Mouse (Mus musculus) embryonic facial prominence, embryonic 14.5 days (tissue): ENCODE results near the gene Rab31. TPM values are rescaled to one million over a fixed set of nuclear protein-coding genes. Genes with fewer than 3 reads are reported as not detected.

Experiments used
- ATAC-seq: fragments of 200-750 bp; cut with Nextera tagmentation; 2 replicates; pipeline ENCODE4 v1.8.0; 2017; ENCODE audit warnings: low read depth, moderate number of reproducible peaks, moderate TSS enrichment
- DNase-seq: peaks from one replicate; pipeline ENCODE4 v3.0.0-alpha.2; 2015; ENCODE audit warnings: low spot score
- H3K27ac ChIP-seq: fragments of 300-500 bp; sonication (generic); replicated peaks from 2 replicates; pipeline ENCODE4 v1.5.1; 2014; ENCODE audit warnings: low read depth, mild to moderate bottlenecking, low read length, moderate library complexity
- H3K27me3 ChIP-seq: fragments of 300-500 bp; sonication (generic); replicated peaks from 2 replicates; pipeline ENCODE4 v1.6.1; 2014; ENCODE audit warnings: low read length; ENCODE audit not compliant: control insufficient read depth, insufficient read depth
- H3K36me3 ChIP-seq: fragments of 300-500 bp; sonication (generic); 2 replicates; pipeline ENCODE4 v1.6.1; 2014; ENCODE audit warnings: low read length, mixed read lengths; ENCODE audit not compliant: control insufficient read depth, insufficient read depth
- H3K4me1 ChIP-seq: fragments of 300-500 bp; sonication (generic); 2 replicates; pipeline ENCODE4 v1.6.1; 2014; ENCODE audit warnings: antibody characterized with exemption, low read length; ENCODE audit not compliant: control insufficient read depth, insufficient read depth
- H3K4me2 ChIP-seq: fragments of 300-500 bp; sonication (generic); 2 replicates; pipeline ENCODE4 v1.6.1; 2014; ENCODE audit warnings: low read depth, mild to moderate bottlenecking, low read length, moderate library complexity, mixed read lengths
- H3K4me3 ChIP-seq: fragments of 300-500 bp; sonication (generic); 2 replicates; pipeline ENCODE4 v1.5.1; 2014; ENCODE audit warnings: low read depth, mild to moderate bottlenecking, low read length
- H3K9ac ChIP-seq: fragments of 300-500 bp; sonication (generic); 2 replicates; pipeline ENCODE4 v1.6.1; 2014; ENCODE audit warnings: low read depth, mild to moderate bottlenecking, low read length, moderate library complexity, mixed read lengths
- H3K9me3 ChIP-seq: fragments of 300-500 bp; sonication (generic); 2 replicates; pipeline ENCODE4 v1.6.1; 2016; ENCODE audit warnings: low read length; ENCODE audit not compliant: control insufficient read depth
- WGBS: fragments of 180-500 bp; shearing (Covaris S2); extraction: QIAGEN DNeasy Blood & Tissue Kit; methylation state at CpG from one replicate; pipeline ENCODE4 v1.1.7; 2014; 5-methylcytosine and 5-hydroxymethylcytosine counted together
- polyA plus RNA-seq: library from polyadenylated mRNA; unstranded; fragments of >200 nt; fragmentation: Nextera tagmentation; extraction: Ambion mirVana; gene quantifications from 2 replicates; pipeline ENCODE4 v1.2.1, GENCODE M21; 2014

Gene Rab31
- polyA plus RNA-seq, 1 experiment from 2014 or later = 57.6 TPM

GRCm38 (mm10) chr17:65787261-65787660 is 14.7 kb upstream of the Rab31 start:
- H3K9ac ChIP-seq = no peak overlapping the region
- H3K9me3 ChIP-seq = no peaks in the 10 kb centered on the region
- H3K27ac ChIP-seq = no peak overlapping the region
- H3K4me3 ChIP-seq = no peak overlapping the region
- peaks cover 20% of the 10 kb centered on the region; the same call in 1 of the 2 replicates for H3K36me3 ChIP-seq
- H3K4me1 ChIP-seq = peaks cover 7% of the 10 kb centered on the region; the same call in 1 of the 2 replicates
- H3K4me2 ChIP-seq = no peak overlapping the region
- no peaks in the 10 kb centered on the region for H3K27me3 ChIP-seq
- ATAC-seq (no peak), DNase-seq (no peak)
- WGBS = 97% methylated on average over 4 of the region's 4 CpGs

GRCm38 (mm10) chr17:65786225-65786624 is 13.7 kb upstream of the Rab31 start:
- ATAC-seq (no peak), DNase-seq (no peak)
- H3K36me3 ChIP-seq = peaks cover 20% of the 10 kb centered on the region; the same call in 1 of the 2 replicates
- H3K4me1 ChIP-seq = peaks cover 7% of the 10 kb centered on the region
- no peak overlapping the region for H3K4me3 ChIP-seq
- H3K27ac ChIP-seq = no peak overlapping the region
- H3K27me3 ChIP-seq = no peaks in the 10 kb centered on the region
- WGBS = 76% methylated on average over 6 of the region's 7 CpGs
- no peak overlapping the region for H3K4me2 ChIP-seq
- H3K9ac ChIP-seq = no peak overlapping the region
- no peaks in the 10 kb centered on the region for H3K9me3 ChIP-seq

GRCm38 (mm10) chr17:65785707-65786106 is 13.2 kb upstream of the Rab31 start:
- Histone ChIP-seq H3K27me3 (no peaks in the 10 kb centered on the region), H3K4me2 (no peak overlapping the region), H3K36me3 (peaks cover 20% of the 10 kb centered on the region; the same call in 1 of the 2 replicates), H3K9ac (no peak overlapping the region), H3K4me3 (no peak overlapping the region), H3K9me3 (no peaks in the 10 kb centered on the region), H3K27ac (no peak overlapping the region), H3K4me1 (peaks cover 7% of the 10 kb centered on the region)
- DNase-seq (no peak), ATAC-seq (no peak)

- Histone ChIP-seq H3K9me3 (no peaks in the 10 kb centered on the region), H3K4me1 (peaks cover 7% of the 10 kb centered on the region), H3K4me3 (peak overlapping the region; percentile 96), H3K4me2 (peak overlapping the region; percentile 76), H3K27me3 (no peaks in the 10 kb centered on the region), H3K36me3 (peaks cover 20% of the 10 kb centered on the region; the same call in 1 of the 2 replicates), H3K9ac (peak overlapping the region; percentile 20; the same call in 1 of the 2 replicates), H3K27ac (peak overlapping the region; percentile 99)
- DNase-seq (peak; percentile 28), ATAC-seq (no peak)
- 57% methylated on average over 8 of the region's 8 CpGs for WGBS
These were observed 12.1 kb upstream of the Rab31 start for GRCm38 (mm10) chr17:65784610-65785140.

- H3K27ac ChIP-seq = peak overlapping the region; percentile 99
- H3K27me3 ChIP-seq = no peaks in the 10 kb centered on the region
- H3K4me3 ChIP-seq = peak overlapping the region; percentile 96
- DNase-seq (peak; percentile 90), ATAC-seq (peak; percentile 64)
- under 1% methylated on average over 19 of the region's 135 CpGs for whole genome bisulfite sequencing
- H3K9ac ChIP-seq = peak overlapping the region; percentile 99
- no peaks in the 10 kb centered on the region for H3K9me3 ChIP-seq
- H3K4me1 ChIP-seq = peaks cover 7% of the 10 kb centered on the region
- H3K36me3 ChIP-seq = peaks cover 20% of the 10 kb centered on the region; the same call in 1 of the 2 replicates
- peak overlapping the region; percentile 76 for H3K4me2 ChIP-seq
These were observed 10.9 kb upstream of the Rab31 start for GRCm38 (mm10) chr17:65783182-65784161.

GRCm38 (mm10) chr17:65782551-65783141 is 10.1 kb upstream of the Rab31 start, which contains the start of gene Ppp4r1:
Gene Ppp4r1 (plus strand): TSS chr17:65782573.
- WGBS = 0% methylated on average over 24 of the region's 81 CpGs
- H3K36me3 ChIP-seq = peaks cover 20% of the 10 kb centered on the region; the same call in 1 of the 2 replicates
- ATAC-seq (peak; percentile 89), DNase-seq (peak; percentile 90)
- peak within 1 kb of the TSS; percentile 96 for H3K4me3 ChIP-seq
- peak within 1 kb of the TSS; percentile 99 for H3K27ac ChIP-seq
- H3K27me3 ChIP-seq = no peaks in the 10 kb centered on the region
- no peaks in the 10 kb centered on the region for H3K9me3 ChIP-seq
- H3K4me2 ChIP-seq = peak within 1 kb of the TSS; percentile 76
- H3K9ac ChIP-seq = peak within 1 kb of the TSS; percentile 99
- peaks cover 7% of the 10 kb centered on the region for H3K4me1 ChIP-seq

DNA sequence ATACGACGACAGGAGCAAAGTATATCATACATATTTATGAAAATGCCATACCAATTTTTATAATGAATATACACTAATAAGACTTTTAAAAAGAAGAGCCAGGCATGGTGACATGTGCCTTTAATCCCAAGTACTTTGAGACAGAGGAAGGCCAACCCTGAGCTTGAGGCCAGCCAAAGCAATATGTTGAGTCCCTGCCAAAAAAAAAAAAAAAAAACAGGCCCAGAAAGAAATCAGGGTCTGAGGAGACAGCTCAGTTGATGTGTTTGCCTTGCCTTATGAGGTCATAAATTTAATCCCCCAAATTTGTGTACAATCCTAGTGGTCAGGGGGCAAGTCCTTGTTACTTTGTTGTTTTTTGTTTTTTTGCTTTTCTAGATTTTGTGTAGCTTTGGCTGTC is 8.4 kb upstream of the Rab31 start:
- Histone ChIP-seq H3K27ac (no peak overlapping the region), H3K4me1 (peaks cover 7% of the 10 kb centered on the region), H3K36me3 (peaks cover 9% of the 10 kb centered on the region; the same call in 1 of the 2 replicates), H3K9ac (no peak overlapping the region), H3K9me3 (no peaks in the 10 kb centered on the region), H3K4me3 (no peak overlapping the region), H3K4me2 (no peak overlapping the region), H3K27me3 (no peaks in the 10 kb centered on the region)
- DNase-seq (no peak), ATAC-seq (no peak)
- 87% methylated on average over 2 of the region's 2 CpGs for WGBS

GRCm38 (mm10) chr17:65777461-65777860 is 4.9 kb upstream of the Rab31 start:
- Histone ChIP-seq H3K4me2 (no peak overlapping the region), H3K4me3 (no peak overlapping the region), H3K36me3 (no peaks in the 10 kb centered on the region), H3K27ac (no peak overlapping the region), H3K9ac (no peak overlapping the region), H3K9me3 (no peaks in the 10 kb centered on the region), H3K27me3 (no peaks in the 10 kb centered on the region), H3K4me1 (no peaks in the 10 kb centered on the region; the same call in 1 of the 2 replicates)
- ATAC-seq (no peak), DNase-seq (no peak)
- 89% methylated on average over 4 of the region's 4 CpGs for WGBS
